In genomic region chr2:131253681-131254328, GRCm38 (mm10) we compare ENCODE assay signal across 8 mouse cellular contexts. TPM values are rescaled to one million over a fixed set of nuclear protein-coding genes. Genes with fewer than 3 reads are reported as not detected.
DNase-seq lines count a peak whose midpoint lies in the region; ATAC-seq lines count a peak whose summit lies in the region.

No protein-coding gene starts in this region.

- peak; percentile 83 for DNase-seq in CD4-positive, CD25-positive, alpha-beta regulatory T cell, adult 2 months (ENCODE audit: low read depth, low spot score)
- DNase-seq in R1 (ENCODE audit: low read depth, low spot score): peak; percentile 90
- peak; percentile 62 for DNase-seq in embryo, embryonic 9.5 days (ENCODE audit: extremely low spot score)
- peak; percentile 52 to 66 for DNase-seq in heart, adult 9 months (ENCODE audit: low spot score in 2 of 2)
- DNase-seq in kidney, adult 8-10 months: peak; percentile 77 to 79
- peak; percentile 35 to 69 for DNase-seq in urinary bladder, postnatal 36 days (ENCODE audit: low spot score in 2 of 2)

- H3K4me2 ChIP-seq in lung, embryonic 15.5 days: peak overlapping the region; percentile 9

- H3K27me3 ChIP-seq in lung, embryonic 15.5 days: no peaks in the 10 kb centered on the region

- H3K9me3 ChIP-seq in lung, embryonic 15.5 days: no peaks in the 10 kb centered on the region

- no peak overlapping the region for H3K4me3 ChIP-seq in lung, embryonic 15.5 days

- WGBS in lung, embryonic 15.5 days: 12% methylated on average over 7 of the region's 7 CpGs

- H3K4me1 ChIP-seq in lung, embryonic 15.5 days: peaks cover 14% of the 10 kb centered on the region; the same call in 1 of the 2 replicates

- H3K9ac ChIP-seq in lung, embryonic 15.5 days: no peak overlapping the region

- ATAC-seq in lung, embryonic 15.5 days (ENCODE audit: borderline replicate concordance, extremely low read depth, low FRiP score, low TSS enrichment): peak; percentile 78
- ATAC-seq in neutrophil, adult 5-6 weeks (ENCODE audit: extremely low read depth, insufficient number of reproducible peaks, low FRiP score, poor library complexity, severe bottlenecking): peak; percentile 98

- H3K27ac ChIP-seq in lung, embryonic 15.5 days: peak overlapping the region; percentile 68

- H3K36me3 ChIP-seq in lung, embryonic 15.5 days: no peaks in the 10 kb centered on the region

RNA-seq across cellular contexts. Expression of gene Pank2, which starts 8.5 kb away (rescaled TPM):
- 37.5 and 39.6 TPM in 2 replicates for polyA plus RNA-seq in lung, embryonic 15.5 days (2015; fragmentation: Nextera tagmentation; extraction: Ambion mirVana)
- 54.8 and 58.1 TPM in 2 replicates for total RNA-seq in neutrophil, adult 5-6 weeks (2017)

RNA-seq across cellular contexts. Expression of gene Mavs, which starts 19.9 kb away (rescaled TPM):
- 18.5 and 19.7 TPM in 2 replicates for polyA plus RNA-seq in lung, embryonic 15.5 days (2015; fragmentation: Nextera tagmentation; extraction: Ambion mirVana)
- 14.4 and 15.3 TPM in 2 replicates for total RNA-seq in neutrophil, adult 5-6 weeks (2017)

RNA-seq across cellular contexts. Expression of gene Ap5s1, which starts 46.9 kb away (rescaled TPM):
- 22.6 and 27.0 TPM in 2 replicates for polyA plus RNA-seq in lung, embryonic 15.5 days (2015; fragmentation: Nextera tagmentation; extraction: Ambion mirVana)
- total RNA-seq in neutrophil, adult 5-6 weeks (2017): 7.7 and 13.3 TPM in 2 replicates
